Mouse (Mus musculus) thymus, postnatal 25 days (tissue): ENCODE data around the gene Scn1a.

Source experiments
- DNase-seq: peaks from one replicate; pipeline ENCODE4 v3.0.0; 2022

The Scn1a gene

DNA sequence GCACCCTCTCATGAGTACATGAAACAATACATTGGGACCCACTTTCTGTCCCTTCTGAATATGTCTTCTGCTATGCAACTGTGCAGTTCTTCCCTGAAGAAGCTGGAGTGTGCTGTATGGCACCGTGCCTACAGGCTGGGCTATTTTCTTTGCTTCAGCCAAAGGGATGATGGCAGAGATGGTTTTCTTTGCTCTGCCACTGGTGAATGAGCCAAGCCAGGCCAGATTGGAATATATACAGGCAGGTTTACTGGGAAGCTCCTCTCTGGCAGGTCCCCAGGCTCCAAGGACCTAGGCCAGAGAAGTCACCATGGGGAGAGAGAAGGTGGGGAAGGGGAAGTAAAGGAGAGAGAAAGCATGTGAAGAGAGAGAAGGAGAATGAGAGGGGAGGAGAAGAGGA is 200.3 kb downstream of the Scn1a start:
- DNase-seq, result no peak

DNA sequence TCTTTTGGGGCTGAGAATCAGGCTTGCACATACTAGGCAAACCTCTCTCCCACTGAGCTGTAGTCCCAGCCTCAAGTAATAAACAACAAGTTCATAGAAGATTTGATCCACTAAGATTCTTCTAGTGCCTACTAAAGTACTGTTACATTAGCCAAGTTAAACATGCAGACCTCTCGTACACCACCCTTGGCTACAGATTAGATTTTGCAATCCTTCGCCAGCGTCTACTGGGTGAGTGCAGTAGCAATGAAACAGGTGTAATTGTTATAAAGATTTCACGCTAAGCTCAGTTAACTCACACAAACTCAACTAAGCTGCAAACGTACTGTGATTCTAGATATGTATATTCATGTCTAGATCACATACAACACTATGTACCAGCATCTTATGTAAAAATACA is 201.8 kb downstream of the Scn1a start:
- DNase-seq, result no peak

DNA sequence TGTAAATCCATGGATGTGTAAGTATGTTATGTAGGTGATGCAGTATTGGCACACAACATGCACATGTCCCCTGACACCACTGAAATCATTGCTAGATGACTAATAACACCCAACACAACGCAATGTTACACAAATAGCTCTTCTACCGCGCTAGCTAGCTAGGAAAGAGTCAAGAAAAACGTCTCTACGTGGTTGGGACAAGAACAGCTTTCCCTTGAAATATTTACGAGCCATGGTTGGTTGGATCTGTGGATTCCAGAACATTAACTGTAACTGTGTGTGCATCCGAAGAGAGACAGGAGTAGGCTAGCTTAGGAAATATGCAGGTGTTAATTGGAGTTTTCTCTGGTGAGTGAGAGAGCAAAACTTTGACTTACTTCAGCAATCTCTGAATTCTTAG is 219.7 kb downstream of the Scn1a start:
- DNase-seq, result no peak
